In genomic region chr2:29767976-29768709, GRCm38 (mm10) we compare ENCODE assay signal across 17 mouse cellular contexts. TPM values are rescaled to one million over a fixed set of nuclear protein-coding genes. Genes with fewer than 3 reads are reported as not detected.
A peak's percentile ranks its signal among the peaks of the same experiment; 100 is the strongest.
DNase-seq lines count a peak whose midpoint lies in the region; ATAC-seq and TF ChIP-seq lines count a peak whose summit lies in the region.
"Had no signal": no experiment of that assay in that cellular context is flagged by ENCODE, and none has a peak within 500 bp of the region (broad histone marks: within the 10 kb centered on the region; RNA-seq: fewer than 3 reads in every experiment).

No protein-coding gene starts in this region.

- no peak for TF ChIP-seq EP300 in lung, postnatal 0 days (IDR thresholded peaks at IDR 0.05)

- no peak overlapping the region for H3K4me2 ChIP-seq in lung, postnatal 0 days (replicated peaks; ENCODE audit: low read depth, low read length)
- H3K4me2 ChIP-seq: heart, embryonic 11.5 days; liver, embryonic 13.5 days had no signal

- intact Hi-C loops in gastrocnemius, postnatal 14 days (cut with DNase I; ENCODE audit: low total_unique reads) = loop anchor here (5.0 kb wide), 1 partner anchor 49 kb away; no protein-coding TSS in a partner anchor

- H3K9me3 ChIP-seq in lung, postnatal 0 days (ENCODE audit: low read length) = no peaks in the 10 kb centered on the region
- H3K9me3 ChIP-seq: liver, embryonic 13.5 days had no signal

- TF ChIP-seq CTCF in lung, postnatal 0 days (IDR thresholded peaks at IDR 0.05) = no peak

- H3K27ac ChIP-seq in lung, postnatal 0 days (ENCODE audit: low read length) = no peak overlapping the region
- H3K27ac ChIP-seq: layer of hippocampus, adult 2 months; liver, embryonic 13.5 days had no signal

- H3K4me1 ChIP-seq in lung, postnatal 0 days (ENCODE audit: insufficient read depth, low read depth, low read length) = no peaks in the 10 kb centered on the region

- no peaks in the 10 kb centered on the region for H3K27me3 ChIP-seq in lung, postnatal 0 days (replicated peaks; ENCODE audit: insufficient read depth, low read length)

- peak; percentile 50 to 68 for DNase-seq in urinary bladder, adult 18-20 months (ENCODE audit: low spot score in 2 of 2)
- no peak for DNase-seq in urinary bladder, postnatal 10 days (ENCODE audit: low spot score)
- peak; percentile 62 for DNase-seq in kidney, adult 9 months
- DNase-seq in lung, postnatal 0 days (ENCODE audit: low spot score) = peak; percentile 41
- peak; percentile 67 to 78 for DNase-seq in urinary bladder, postnatal 36 days (ENCODE audit: low spot score in 2 of 2)
- DNase-seq in gastrocnemius, postnatal 14 days = no peak
- DNase-seq in neural tube, embryonic 10.5 days (ENCODE audit: extremely low spot score, low spot score) = no peak
- DNase-seq: cerebellum, adult 9-10 months; liver, embryonic 13.5 days; thymus, postnatal 14 days had no signal

- no peaks in the 10 kb centered on the region for H3K36me3 ChIP-seq in lung, postnatal 0 days (ENCODE audit: insufficient read depth, low read length)
- H3K36me3 ChIP-seq: liver, embryonic 13.5 days had no signal

- 37% methylated on average over 11 of the region's 11 CpGs for WGBS in lung, postnatal 0 days

- no peak overlapping the region for H3K9ac ChIP-seq in lung, postnatal 0 days (replicated peaks; ENCODE audit: low read depth)
- H3K9ac ChIP-seq: liver, embryonic 13.5 days had no signal

- no peak for ATAC-seq in lung, postnatal 0 days
- ATAC-seq in megakaryocyte, adult 5-6 weeks (ENCODE audit: poor library complexity, severe bottlenecking) = no peak

- H3K4me3 ChIP-seq in lung, postnatal 0 days (ENCODE audit: low read depth, low read length) = no peak overlapping the region
- H3K4me3 ChIP-seq: layer of hippocampus, adult 2 months; liver, embryonic 13.5 days had no signal

RNA-seq across cellular contexts. Expression of gene Gm13547, which starts 9.0 kb away (rescaled TPM):
- not detected in 2 replicates for polyA plus RNA-seq in lung, postnatal 0 days (2015; fragmentation: Nextera tagmentation; extraction: Ambion mirVana)
- not detected for total RNA-seq in gastrocnemius, postnatal 14 days (2021)
- 0.39 TPM in 1 of 2 replicates, not detected in the other for total RNA-seq in megakaryocyte, adult 5-6 weeks (2015)
- total RNA-seq in megakaryocyte, adult 5-6 weeks (2017) = not detected in 2 replicates
- total RNA-seq: hematopoietic stem cell, adult 5-6 weeks; layer of hippocampus, adult 2 months; left cerebral cortex, postnatal 10 days had no signal
- polyA plus RNA-seq: forebrain, embryonic 11.5 days; liver, embryonic 13.5 days; spleen, adult 2 months had no signal

RNA-seq across cellular contexts. Expression of gene Gm13420, which starts 16.7 kb away (rescaled TPM):
- 0.21 and 0.37 TPM in 2 replicates for polyA plus RNA-seq in lung, postnatal 0 days (2015; fragmentation: Nextera tagmentation; extraction: Ambion mirVana)
- total RNA-seq in gastrocnemius, postnatal 14 days (2021) = not detected
- total RNA-seq in megakaryocyte, adult 5-6 weeks (2015) = not detected in 2 replicates
- not detected in 2 replicates for total RNA-seq in megakaryocyte, adult 5-6 weeks (2017)
- total RNA-seq: hematopoietic stem cell, adult 5-6 weeks had no signal
- polyA plus RNA-seq: forebrain, embryonic 11.5 days; heart, embryonic 11.5 days had no signal

RNA-seq across cellular contexts. Expression of gene Coq4, which starts 19.1 kb away (rescaled TPM):
- 11.7 and 13.1 TPM in 2 replicates for polyA plus RNA-seq in lung, postnatal 0 days (2015; fragmentation: Nextera tagmentation; extraction: Ambion mirVana)
- 10 to 100 TPM in 1 of 2 experiments, 1 to 10 TPM in 1; 6.7 to 10.7 TPM for total RNA-seq in gastrocnemius, postnatal 14 days (2021)
- total RNA-seq in megakaryocyte, adult 5-6 weeks (2015) = 3.5 and 4.6 TPM in 2 replicates
- 1.5 and 2.9 TPM in 2 replicates for total RNA-seq in megakaryocyte, adult 5-6 weeks (2017)

RNA-seq across cellular contexts. Expression of gene Trub2, which starts 20.2 kb away (rescaled TPM):
- 16.2 and 18.5 TPM in 2 replicates for polyA plus RNA-seq in lung, postnatal 0 days (2015; fragmentation: Nextera tagmentation; extraction: Ambion mirVana)
- 10 to 100 TPM; 28.0 to 28.3 TPM for total RNA-seq in gastrocnemius, postnatal 14 days (2021)
- total RNA-seq in megakaryocyte, adult 5-6 weeks (2015) = 13.7 and 16.1 TPM in 2 replicates
- total RNA-seq in megakaryocyte, adult 5-6 weeks (2017) = 21.3 and 33.2 TPM in 2 replicates

RNA-seq across cellular contexts. Expression of gene Slc27a4, which starts 34.3 kb away (rescaled TPM):
- 11.8 and 12.1 TPM in 2 replicates for polyA plus RNA-seq in lung, postnatal 0 days (2015; fragmentation: Nextera tagmentation; extraction: Ambion mirVana)
- 10 to 100 TPM in 1 of 2 experiments, 1 to 10 TPM in 1; 8.6 to 10.1 TPM for total RNA-seq in gastrocnemius, postnatal 14 days (2021)
- 14.1 and 17.7 TPM in 2 replicates for total RNA-seq in megakaryocyte, adult 5-6 weeks (2015)
- total RNA-seq in megakaryocyte, adult 5-6 weeks (2017) = 17.4 and 18.0 TPM in 2 replicates

Comparison
In these comparisons a context has a peak if more than half of its experiments do, and no peak if none do; other contexts are left out.
1. DNase-seq: peak in urinary bladder, adult 18-20 months (2 of 2), kidney, adult 9 months (single experiment), lung, postnatal 0 days (single experiment) and urinary bladder, postnatal 36 days (2 of 2); none in urinary bladder, postnatal 10 days (single experiment), gastrocnemius, postnatal 14 days (single experiment) and neural tube, embryonic 10.5 days (single experiment).